Mouse (Mus musculus): ENCODE results near the gene Sec14l1.

DNA sequence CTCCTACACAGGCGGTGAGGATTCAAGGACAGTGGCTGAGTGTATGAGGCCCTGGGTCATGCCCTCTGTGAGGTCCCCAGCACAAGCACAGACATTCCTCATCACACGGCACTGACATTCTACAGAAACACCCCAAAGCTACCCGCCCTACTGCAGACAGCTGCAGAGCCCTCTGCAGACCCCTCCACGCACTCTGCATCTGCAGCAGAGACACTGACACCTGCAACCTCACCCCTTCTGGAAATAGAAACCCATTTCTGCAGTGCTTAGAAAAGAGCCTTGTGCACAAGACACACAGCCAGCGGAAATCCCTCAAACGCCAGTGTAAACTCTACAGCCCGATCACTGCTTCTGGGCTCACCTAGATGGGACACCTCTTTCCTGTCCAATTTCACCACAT lies 44.3 kb upstream of the Sec14l1 start:
- TF ChIP-seq CTCF (conservative IDR thresholded peaks at IDR 0.05; ENCODE audit: insufficient read depth, insufficient read length, low read depth, low read length) (no peak), POLR2A (IDR thresholded peaks at IDR 0.05; ENCODE audit: low read depth, low read length) (no peak)

Measured in kidney, adult 2 months (tissue).